Mouse (Mus musculus) intestine, embryonic 15.5 days (tissue): ENCODE measurements at regions not wholly inside any gene's neighbourhood (a gene's known extent, or its start where the extent isn't known, plus 50 kb on each side); places are given as distances from the start of the nearest gene placed in this dataset.

ENCODE experiments used
- ATAC-seq: fragments of 200-750 bp; cut with Nextera tagmentation; 2 replicates; pipeline ENCODE4 v1.8.0; 2017; ENCODE audit warnings: moderate TSS enrichment, moderate library complexity
- H3K27ac ChIP-seq: fragments of 300-500 bp; sonication (generic); 2 replicates; pipeline ENCODE4 v1.5.1; 2015; ENCODE audit warnings: mild to moderate bottlenecking, inconsistent platforms
- H3K27me3 ChIP-seq: fragments of 300-500 bp; sonication (generic); replicated peaks from 2 replicates; pipeline ENCODE4 v1.6.1; 2015; ENCODE audit warnings: inconsistent platforms
- H3K36me3 ChIP-seq: fragments of 300-500 bp; sonication (generic); 2 replicates; pipeline ENCODE4 v1.6.1; 2015; ENCODE audit warnings: inconsistent platforms
- H3K4me1 ChIP-seq: fragments of 300-500 bp; sonication (generic); replicated peaks from 2 replicates; pipeline ENCODE4 v1.6.1; 2015; ENCODE audit warnings: inconsistent platforms
- H3K4me2 ChIP-seq: fragments of 300-500 bp; sonication (generic); replicated peaks from 2 replicates; pipeline ENCODE4 v1.6.1; 2015; ENCODE audit warnings: mild to moderate bottlenecking, inconsistent platforms
- H3K4me3 ChIP-seq: fragments of 300-500 bp; sonication (generic); replicated peaks from 2 replicates; pipeline ENCODE4 v1.5.1; 2015; ENCODE audit warnings: inconsistent platforms
- H3K9ac ChIP-seq: fragments of 300-500 bp; sonication (generic); 2 replicates; pipeline ENCODE4 v1.6.1; 2015; ENCODE audit warnings: inconsistent platforms
- H3K9me3 ChIP-seq: fragments of 300-500 bp; sonication (generic); 2 replicates; pipeline ENCODE4 v1.6.1; 2016; ENCODE audit warnings: inconsistent platforms
- WGBS: fragments of 180-500 bp; shearing (Covaris S2); methylation state at CpG from one replicate; pipeline ENCODE4 v1.1.7; 2015; 5-methylcytosine and 5-hydroxymethylcytosine counted together

- no peaks in the 10 kb centered on the region for H3K4me1 ChIP-seq
- no peaks in the 10 kb centered on the region for H3K36me3 ChIP-seq
- WGBS: 78% methylated on average over 2 of the region's 2 CpGs
- no peak overlapping the region for H3K4me3 ChIP-seq
- no peak overlapping the region for H3K4me2 ChIP-seq
- no peak for ATAC-seq
- H3K27ac ChIP-seq: no peak overlapping the region
- no peak overlapping the region for H3K9ac ChIP-seq
- H3K9me3 ChIP-seq: no peaks in the 10 kb centered on the region
- H3K27me3 ChIP-seq: no peaks in the 10 kb centered on the region
Observed at GRCm38 (mm10) chr12:39536326-39536725, 501.5 kb downstream of the Arl4a start.

- Histone ChIP-seq H3K4me2 (no peak overlapping the region), H3K27ac (no peak overlapping the region), H3K36me3 (no peaks in the 10 kb centered on the region), H3K4me1 (no peaks in the 10 kb centered on the region), H3K9ac (no peak overlapping the region), H3K9me3 (no peaks in the 10 kb centered on the region), H3K27me3 (no peaks in the 10 kb centered on the region), H3K4me3 (no peak overlapping the region)
- ATAC-seq: no peak
- 67% methylated on average over 4 of the region's 4 CpGs for WGBS
Observed at GRCm38 (mm10) chr12:39528121-39528520, 509.7 kb downstream of the Arl4a start.

- WGBS: 83% methylated on average over 3 of the region's 3 CpGs
- ATAC-seq: no peak
- H3K27ac ChIP-seq: no peak overlapping the region
- H3K4me3 ChIP-seq: no peak overlapping the region
- no peaks in the 10 kb centered on the region for H3K4me1 ChIP-seq
- no peak overlapping the region for H3K9ac ChIP-seq
- H3K4me2 ChIP-seq: no peak overlapping the region
- no peaks in the 10 kb centered on the region for H3K36me3 ChIP-seq
- no peaks in the 10 kb centered on the region for H3K9me3 ChIP-seq
- no peaks in the 10 kb centered on the region for H3K27me3 ChIP-seq
Observed at GRCm38 (mm10) chr12:39527216-39527600, 510.6 kb downstream of the Arl4a start.

DNA sequence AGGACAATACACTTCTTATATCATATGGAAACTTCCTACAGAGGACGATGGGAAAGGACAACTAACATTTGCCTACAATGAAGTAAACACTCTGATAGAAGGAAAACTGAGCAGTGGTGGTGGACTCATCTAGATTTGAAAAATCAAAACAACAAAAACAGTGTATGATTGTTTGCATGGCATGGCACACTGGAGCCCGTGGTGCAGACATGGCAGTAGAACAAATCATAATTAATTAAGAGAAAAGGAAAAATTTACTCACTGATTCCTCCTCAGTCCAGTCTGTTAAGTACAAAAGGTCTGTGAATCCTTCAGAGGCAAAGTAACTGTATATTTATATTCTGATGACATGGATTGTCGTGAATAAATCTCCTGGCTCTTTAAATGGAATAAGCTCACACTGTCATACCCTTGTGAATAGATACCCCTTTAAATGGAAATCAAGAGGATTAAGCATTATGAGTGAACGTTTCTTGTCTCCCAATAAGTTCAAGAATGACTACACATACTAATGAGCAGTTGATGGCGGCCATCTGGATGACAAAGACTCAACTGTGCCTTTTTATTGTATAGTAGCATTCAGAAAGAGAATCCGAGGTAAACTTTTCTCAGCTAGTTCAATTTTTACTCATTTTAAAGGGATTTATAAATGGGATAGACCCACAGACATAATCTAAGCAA, 511.1 kb downstream of the Arl4a start:
- Histone ChIP-seq H3K27me3 (no peaks in the 10 kb centered on the region), H3K4me3 (no peak overlapping the region), H3K9ac (no peak overlapping the region), H3K27ac (no peak overlapping the region), H3K4me2 (no peak overlapping the region), H3K9me3 (no peaks in the 10 kb centered on the region), H3K4me1 (no peaks in the 10 kb centered on the region), H3K36me3 (no peaks in the 10 kb centered on the region)
- no peak for ATAC-seq
- 68% methylated on average over 6 of the region's 6 CpGs for WGBS

- no peaks in the 10 kb centered on the region for H3K27me3 ChIP-seq
- no peak overlapping the region for H3K4me3 ChIP-seq
- H3K9ac ChIP-seq: no peak overlapping the region
- no peak overlapping the region for H3K4me2 ChIP-seq
- ATAC-seq: no peak
- H3K4me1 ChIP-seq: no peaks in the 10 kb centered on the region
- no peaks in the 10 kb centered on the region for H3K36me3 ChIP-seq
- WGBS: 86% methylated on average over 4 of the region's 4 CpGs
- H3K9me3 ChIP-seq: no peaks in the 10 kb centered on the region
- H3K27ac ChIP-seq: no peak overlapping the region
Observed at GRCm38 (mm10) chr12:39515690-39516089, 522.1 kb downstream of the Arl4a start.

- 87% methylated on average over 5 of the region's 5 CpGs for WGBS
- H3K9ac ChIP-seq: no peak overlapping the region
- H3K4me1 ChIP-seq: no peaks in the 10 kb centered on the region
- H3K4me3 ChIP-seq: no peak overlapping the region
- H3K9me3 ChIP-seq: no peaks in the 10 kb centered on the region
- H3K4me2 ChIP-seq: no peak overlapping the region
- ATAC-seq: no peak
- no peaks in the 10 kb centered on the region for H3K27me3 ChIP-seq
- no peaks in the 10 kb centered on the region for H3K36me3 ChIP-seq
- H3K27ac ChIP-seq: no peak overlapping the region
Observed at GRCm38 (mm10) chr12:39510855-39511254, 527.0 kb downstream of the Arl4a start.

- ATAC-seq: peak; percentile 89; the same call in 1 of the 2 replicates
- WGBS: 26% methylated on average over 13 of the region's 13 CpGs
- H3K4me2 ChIP-seq: 0 out of 2 replicates have a peak overlapping the region, but pooled peaks have one; percentile 24
Observed at GRCm38 (mm10) chr12:39510073-39510812, 527.6 kb downstream of the Arl4a start.

DNA sequence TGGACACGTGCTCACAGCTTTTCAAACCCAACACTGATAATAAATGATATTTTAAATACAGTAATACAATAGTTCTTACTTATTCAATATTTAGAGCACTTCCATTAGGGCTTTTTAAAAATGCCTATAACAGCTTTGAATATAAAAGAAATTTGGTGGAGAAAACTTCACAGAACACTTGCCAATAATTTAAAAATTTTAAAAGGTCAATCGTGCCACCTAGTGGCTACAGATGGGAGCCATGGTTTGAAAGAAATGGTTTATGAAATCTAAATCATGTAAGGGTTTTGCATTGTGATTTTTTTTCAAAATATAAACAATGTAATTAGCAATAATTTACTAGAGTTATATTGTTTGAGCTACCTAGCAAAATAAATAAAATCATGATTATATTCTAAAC, 541.6 kb downstream of the Arl4a start:
- Histone ChIP-seq H3K36me3 (no peaks in the 10 kb centered on the region), H3K27ac (no peak overlapping the region), H3K4me1 (no peaks in the 10 kb centered on the region), H3K27me3 (no peaks in the 10 kb centered on the region), H3K9ac (no peak overlapping the region), H3K9me3 (no peaks in the 10 kb centered on the region), H3K4me2 (no peak overlapping the region), H3K4me3 (no peak overlapping the region)
- 30% methylated on average over 2 of the region's 2 CpGs for WGBS
- ATAC-seq: no peak

More at GRCm38 (mm10) chr12:39510073-39510812, 527.6 kb downstream of the Arl4a start:
- Histone ChIP-seq H3K9ac (no peak overlapping the region), H3K27ac (no peak overlapping the region), H3K36me3 (no peaks in the 10 kb centered on the region), H3K4me1 (no peaks in the 10 kb centered on the region), H3K9me3 (no peaks in the 10 kb centered on the region), H3K4me3 (no peak overlapping the region), H3K27me3 (no peaks in the 10 kb centered on the region)

GRCm38 (mm10) chr12:39493578-39494218, 544.1 kb downstream of the Arl4a start:
- Histone ChIP-seq H3K9ac (no peak overlapping the region), H3K4me2 (no peak overlapping the region), H3K4me1 (no peaks in the 10 kb centered on the region), H3K36me3 (no peaks in the 10 kb centered on the region), H3K4me3 (no peak overlapping the region), H3K27ac (no peak overlapping the region), H3K9me3 (no peaks in the 10 kb centered on the region), H3K27me3 (no peaks in the 10 kb centered on the region)
- WGBS: 61% methylated on average over 6 of the region's 6 CpGs
- no peak for ATAC-seq

- Histone ChIP-seq H3K4me1 (no peaks in the 10 kb centered on the region), H3K9ac (no peak overlapping the region), H3K9me3 (no peaks in the 10 kb centered on the region), H3K4me2 (no peak overlapping the region), H3K36me3 (no peaks in the 10 kb centered on the region), H3K4me3 (no peak overlapping the region), H3K27me3 (no peaks in the 10 kb centered on the region), H3K27ac (no peak overlapping the region)
- 80% methylated on average over 8 of the region's 8 CpGs for WGBS
- ATAC-seq: no peak
Observed at GRCm38 (mm10) chr12:39493114-39493513, 544.7 kb downstream of the Arl4a start.

- no peak for ATAC-seq
Observed at GRCm38 (mm10) chr12:39472984-39473383, 564.8 kb downstream of the Arl4a start.

More at GRCm38 (mm10) chr12:39472984-39473383, 564.8 kb downstream of the Arl4a start:
- H3K27me3 ChIP-seq: no peaks in the 10 kb centered on the region
- no peaks in the 10 kb centered on the region for H3K4me1 ChIP-seq
- no peak overlapping the region for H3K9ac ChIP-seq
- H3K9me3 ChIP-seq: no peaks in the 10 kb centered on the region
- H3K27ac ChIP-seq: no peak overlapping the region
- no peak overlapping the region for H3K4me2 ChIP-seq
- no peaks in the 10 kb centered on the region for H3K36me3 ChIP-seq
- no peak overlapping the region for H3K4me3 ChIP-seq
